ENCODE assay signal across 25 mouse cellular contexts in genomic region chr6:61363722-61364121, GRCm38 (mm10).
A peak's percentile ranks its signal among the peaks of the same experiment; 100 is the strongest.
DNase-seq lines count a peak whose midpoint lies in the region; ATAC-seq and TF ChIP-seq lines count a peak whose summit lies in the region.
"Had no signal": no experiment of that assay in that cellular context is flagged by ENCODE, and none has a peak within 500 bp of the region (broad histone marks: within the 10 kb centered on the region; RNA-seq: fewer than 3 reads in every experiment).

No protein-coding gene starts in this region.

- H3K36me3 ChIP-seq in stomach, embryonic 15.5 days = no peaks in the 10 kb centered on the region
- no peaks in the 10 kb centered on the region for H3K36me3 ChIP-seq in stomach, postnatal 0 days (ENCODE audit: control insufficient read depth, insufficient read depth, low read length)
- no peaks in the 10 kb centered on the region for H3K36me3 ChIP-seq in heart, embryonic 11.5 days (ENCODE audit: control insufficient read depth, insufficient read depth, low read length)
- H3K36me3 ChIP-seq: embryonic facial prominence, embryonic 15.5 days; limb, embryonic 10.5 days; liver, embryonic 15.5 days; lung, embryonic 15.5 days; midbrain, embryonic 15.5 days; neural tube, embryonic 12.5 days had no signal

- H3K4me3 ChIP-seq in stomach, embryonic 15.5 days (replicated peaks) = no peak overlapping the region
- H3K4me3 ChIP-seq in stomach, postnatal 0 days (ENCODE audit: low read depth, low read length) = no peak overlapping the region
- no peak overlapping the region for H3K4me3 ChIP-seq in heart, embryonic 11.5 days (ENCODE audit: low read depth, low read length)
- H3K4me3 ChIP-seq: embryonic facial prominence, embryonic 15.5 days; limb, embryonic 10.5 days; liver, embryonic 15.5 days; lung, embryonic 15.5 days; midbrain, embryonic 15.5 days; neural tube, embryonic 12.5 days had no signal

- H3K9ac ChIP-seq in stomach, embryonic 15.5 days = no peak overlapping the region
- no peak overlapping the region for H3K9ac ChIP-seq in stomach, postnatal 0 days (ENCODE audit: low read length)
- H3K9ac ChIP-seq in heart, embryonic 11.5 days (ENCODE audit: low read depth, low read length) = no peak overlapping the region
- H3K9ac ChIP-seq: embryonic facial prominence, embryonic 15.5 days; hindbrain, embryonic 14.5 days; liver, embryonic 15.5 days; lung, embryonic 15.5 days; midbrain, embryonic 15.5 days; neural tube, embryonic 12.5 days had no signal

- peak; percentile 3 for DNase-seq in kidney, adult 9 months
- no peak for DNase-seq in kidney, adult 8-10 months
- DNase-seq in stomach, postnatal 0 days (ENCODE audit: low spot score) = no peak
- peak; percentile 32 for DNase-seq in cerebellum, adult 8-10 months
- peak; percentile 36 for DNase-seq in large intestine, adult 2 months (ENCODE audit: low read depth, low spot score)
- no peak for DNase-seq in ovary, postnatal 14 days (ENCODE audit: low spot score)
- DNase-seq: adrenal gland, adult 2 months; embryo, embryonic 11 days; heart, postnatal 4 days; liver; lung, postnatal 4 days; retina, postnatal 1 day; thymus, postnatal 25 days had no signal

- no peaks in the 10 kb centered on the region for H3K27me3 ChIP-seq in stomach, embryonic 15.5 days (replicated peaks)
- H3K27me3 ChIP-seq in stomach, postnatal 0 days (ENCODE audit: control insufficient read depth, insufficient read depth, low read length) = no peaks in the 10 kb centered on the region
- no peaks in the 10 kb centered on the region for H3K27me3 ChIP-seq in heart, embryonic 11.5 days (ENCODE audit: control insufficient read depth, insufficient read depth, low read length)
- H3K27me3 ChIP-seq: embryonic facial prominence, embryonic 15.5 days; liver, embryonic 15.5 days; lung, embryonic 15.5 days; midbrain, embryonic 15.5 days; neural tube, embryonic 12.5 days had no signal

- TF ChIP-seq CTCF in stomach, postnatal 0 days (IDR thresholded peaks at IDR 0.05; ENCODE audit: low read depth) = no peak

- no peak overlapping the region for H3K4me2 ChIP-seq in stomach, embryonic 15.5 days
- no peak overlapping the region for H3K4me2 ChIP-seq in stomach, postnatal 0 days (replicated peaks; ENCODE audit: low read depth)
- no peak overlapping the region for H3K4me2 ChIP-seq in heart, embryonic 11.5 days
- H3K4me2 ChIP-seq: embryonic facial prominence, embryonic 15.5 days; hindbrain, embryonic 14.5 days; liver, embryonic 15.5 days; lung, embryonic 15.5 days; midbrain, embryonic 15.5 days; neural tube, embryonic 12.5 days had no signal

- H3K4me1 ChIP-seq in stomach, embryonic 15.5 days = no peaks in the 10 kb centered on the region
- no peaks in the 10 kb centered on the region for H3K4me1 ChIP-seq in stomach, postnatal 0 days (replicated peaks; ENCODE audit: control insufficient read depth, insufficient read depth)
- H3K4me1 ChIP-seq in heart, embryonic 11.5 days (ENCODE audit: control insufficient read depth, insufficient read depth, low read length) = no peaks in the 10 kb centered on the region
- H3K4me1 ChIP-seq: embryonic facial prominence, embryonic 15.5 days; limb, embryonic 10.5 days; liver, embryonic 15.5 days; lung, embryonic 15.5 days; midbrain, embryonic 15.5 days; neural tube, embryonic 12.5 days had no signal

- ATAC-seq in stomach, embryonic 15.5 days (ENCODE audit: insufficient read depth, low FRiP score, low read depth) = peak; percentile 50; the same call in 1 of the 2 replicates
- no peak for ATAC-seq in stomach, postnatal 0 days (ENCODE audit: low FRiP score, low TSS enrichment)
- ATAC-seq in heart, embryonic 11.5 days (replicated peaks; ENCODE audit: insufficient number of reproducible peaks, low FRiP score, low TSS enrichment) = no peak
- ATAC-seq: forebrain, embryonic 14.5 days; inflammation-experienced regulatory T-cells, adult 6 months; midbrain, embryonic 15.5 days had no signal

- 64% methylated on average over 5 of the region's 5 CpGs for WGBS in stomach, embryonic 15.5 days
- 49% methylated on average over 5 of the region's 5 CpGs for WGBS in stomach, postnatal 0 days
- WGBS in large intestine, adult 2 months = 20% methylated on average over 5 of the region's 5 CpGs
- 80% methylated on average over 5 of the region's 5 CpGs for WGBS in heart, embryonic 11.5 days (ENCODE audit: insufficient replicate concordance)

- H3K9me3 ChIP-seq in stomach, embryonic 15.5 days = no peaks in the 10 kb centered on the region
- H3K9me3 ChIP-seq in stomach, postnatal 0 days (ENCODE audit: control insufficient read depth, low read length) = no peaks in the 10 kb centered on the region
- H3K9me3 ChIP-seq in heart, embryonic 11.5 days (replicated peaks; ENCODE audit: control insufficient read depth, low read length) = no peaks in the 10 kb centered on the region
- H3K9me3 ChIP-seq: embryonic facial prominence, embryonic 15.5 days; limb, embryonic 10.5 days; liver, embryonic 15.5 days; lung, embryonic 15.5 days; midbrain, embryonic 15.5 days; neural tube, embryonic 12.5 days had no signal

- no peak for TF ChIP-seq EP300 in stomach, postnatal 0 days (optimal IDR thresholded peaks at IDR 0.05)

- H3K27ac ChIP-seq in stomach, embryonic 15.5 days = no peak overlapping the region
- no peak overlapping the region for H3K27ac ChIP-seq in stomach, postnatal 0 days (replicated peaks)
- H3K27ac ChIP-seq in heart, embryonic 11.5 days (ENCODE audit: low read depth, low read length) = no peak overlapping the region
- H3K27ac ChIP-seq: embryonic facial prominence, embryonic 15.5 days; hindbrain, embryonic 14.5 days; kidney, postnatal 0 days; limb, embryonic 10.5 days; liver, embryonic 15.5 days; lung, embryonic 15.5 days; midbrain, embryonic 15.5 days; neural tube, embryonic 12.5 days had no signal

Comparison
In these comparisons a context has a peak if more than half of its experiments do, and no peak if none do; other contexts are left out.
1. DNase-seq: peak in kidney, adult 9 months (single experiment), cerebellum, adult 8-10 months (single experiment) and large intestine, adult 2 months (single experiment); none in kidney, adult 8-10 months (0 of 2), stomach, postnatal 0 days (single experiment) and ovary, postnatal 14 days (single experiment).